Mouse (Mus musculus) liver, embryonic 14.5 days (tissue): ENCODE results near the gene Car6. TPM values are rescaled to one million over a fixed set of nuclear protein-coding genes. Genes with fewer than 3 reads are reported as not detected.

Source experiments
- ATAC-seq: fragments of 200-750 bp; cut with Nextera tagmentation; 2 replicates; pipeline ENCODE4 v1.8.0; 2017; ENCODE audit warnings: moderate number of reproducible peaks, mild to moderate bottlenecking, moderate library complexity; ENCODE audit not compliant: insufficient read depth
- DNase-seq, 3 experiments: peaks; one replicate each; pipeline ENCODE4 v3.0.0-alpha.2; 2012 to 2013; ENCODE audit warnings: low read depth in 3 of 3, low spot score in 3 of 3
- H3K27ac ChIP-seq: fragments of 300-500 bp; sonication (generic); 2 replicates; pipeline ENCODE4 v1.5.1; 2014; ENCODE audit warnings: moderate library complexity, mild to moderate bottlenecking, control low read depth, inconsistent platforms
- H3K27me3 ChIP-seq: fragments of 300-500 bp; sonication (generic); 2 replicates; pipeline ENCODE4 v1.6.1; 2014; ENCODE audit warnings: mild to moderate bottlenecking, low read length, moderate library complexity; ENCODE audit not compliant: control insufficient read depth, insufficient read depth
- H3K36me3 ChIP-seq: fragments of 300-500 bp; sonication (generic); replicated peaks from 2 replicates; pipeline ENCODE4 v1.6.1; 2014; ENCODE audit warnings: low read depth; ENCODE audit not compliant: control insufficient read depth, insufficient read depth
- H3K4me1 ChIP-seq, 2 experiments: fragments of 200-500 bp in 1 of 2; fragments of 300-500 bp in 1 of 2; sonication (generic) in 1 of 2; replicated peaks; 2 replicates each; pipeline ENCODE4 v1.6.1; 2012 to 2014; ENCODE audit warnings: antibody characterized with exemption in 1 of 2, inconsistent platforms in 1 of 2, low read length in 1 of 2; ENCODE audit not compliant: control insufficient read depth in 2 of 2, insufficient read depth in 2 of 2
- H3K4me2 ChIP-seq: fragments of 300-500 bp; sonication (generic); 2 replicates; pipeline ENCODE4 v1.6.1; 2014; ENCODE audit warnings: low read depth, mild to moderate bottlenecking, control low read depth, moderate library complexity
- H3K4me3 ChIP-seq, 2 experiments: fragments of 200-500 bp in 1 of 2; fragments of 300-500 bp in 1 of 2; sonication (generic) in 1 of 2; 2 replicates each; pipeline ENCODE4 v1.5.1; 2012 to 2014; ENCODE audit warnings: low read depth in 2 of 2, low read length in 2 of 2, mild to moderate bottlenecking in 2 of 2, control low read depth in 1 of 2, inconsistent platforms in 1 of 2, moderate library complexity in 1 of 2; ENCODE audit not compliant: insufficient read depth in 1 of 2
- H3K9ac ChIP-seq: fragments of 300-500 bp; sonication (generic); replicated peaks from 2 replicates; pipeline ENCODE4 v1.6.1; 2014; ENCODE audit warnings: mild to moderate bottlenecking, control low read depth, moderate library complexity
- H3K9me3 ChIP-seq: fragments of 300-500 bp; sonication (generic); 2 replicates; pipeline ENCODE4 v1.6.1; 2016; ENCODE audit warnings: low read length, mixed read lengths; ENCODE audit not compliant: control insufficient read depth
- CTCF ChIP-seq: IDR thresholded peaks from 2 replicates; pipeline ENCODE4 v1.5.1; 2016; ENCODE audit warnings: antibody characterized with exemption, low read depth, control low read depth
- EP300 ChIP-seq: IDR thresholded peaks from 2 replicates; pipeline ENCODE4 v1.6.1; 2016; ENCODE audit warnings: antibody characterized with exemption, low read depth
- WGBS: fragments of 180-500 bp; shearing (Covaris S2); extraction: QIAGEN DNeasy Blood & Tissue Kit; methylation state at CpG from one replicate; pipeline ENCODE4 v1.1.7; 2014; ENCODE audit not compliant: insufficient replicate concordance; 5-methylcytosine and 5-hydroxymethylcytosine counted together
- polyA plus RNA-seq, 2 experiments: library from polyadenylated mRNA; depleted of rRNA in 1 of 2; stranded (reverse) in 1 of 2; unstranded in 1 of 2; fragments of >200 nt; fragmentation: Nextera tagmentation in 1 of 2; extraction: Ambion mirVana in 1 of 2; gene quantifications; 2 replicates each; pipeline versions ENCODE4 v1.2.1 to v1.2.3; 2012 to 2014

Car6 gene
- polyA plus RNA-seq, 2 experiments = 0.02 to 0.09 TPM

DNA sequence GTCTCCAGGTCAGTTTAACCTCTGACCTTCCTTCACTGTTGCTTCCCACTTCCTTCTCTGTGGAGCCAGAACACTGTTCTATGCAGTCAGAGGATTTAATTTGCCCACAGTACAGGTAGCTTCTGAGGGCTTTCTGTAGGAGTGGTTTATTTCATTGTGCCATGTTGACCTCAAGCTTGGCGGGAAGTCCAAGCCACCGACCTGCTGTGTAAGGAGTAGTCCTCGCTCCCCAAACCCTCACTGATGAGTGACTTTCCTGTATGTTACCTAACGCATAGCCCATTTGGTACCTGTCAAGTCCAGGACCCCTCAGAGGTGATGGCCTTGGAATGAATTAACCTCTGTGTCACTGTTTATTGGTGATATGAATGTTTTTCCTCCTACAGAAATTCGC is 38.0 kb upstream of the Car6 start:
- peaks cover 34% of the 10 kb centered on the region for H3K36me3 ChIP-seq
- H3K9ac ChIP-seq = no peak overlapping the region
- H3K4me2 ChIP-seq = peak overlapping the region; percentile 97
- ATAC-seq = no peak
- DNase-seq = no peak
- H3K27ac ChIP-seq = no peak overlapping the region
- H3K27me3 ChIP-seq = no peaks in the 10 kb centered on the region
- no peak for TF ChIP-seq EP300
- TF ChIP-seq CTCF = no peak
- no peaks in the 10 kb centered on the region for H3K9me3 ChIP-seq
- peaks cover 30 to 38% of the 10 kb centered on the region in 2 experiments for H3K4me1 ChIP-seq
- H3K4me3 ChIP-seq = peak overlapping the region; percentile 56 to 86
- WGBS = 49% methylated on average over 5 of the region's 5 CpGs

GRCm38 (mm10) chr4:150238433-150239086 is 37.4 kb upstream of the Car6 start:
- Histone ChIP-seq H3K9me3 (no peaks in the 10 kb centered on the region), H3K27ac (no peak overlapping the region; the same call in 1 of the 2 replicates), H3K4me1 (peaks cover 30 to 38% of the 10 kb centered on the region in 2 experiments), H3K4me3 (peak overlapping the region; percentile 86 to 91), H3K36me3 (peaks cover 30% of the 10 kb centered on the region), H3K9ac (peak overlapping the region; percentile 88), H3K27me3 (no peaks in the 10 kb centered on the region), H3K4me2 (peak overlapping the region; percentile 97)
- ATAC-seq (no peak), DNase-seq (no peak)
- 17% methylated on average over 3 of the region's 3 CpGs for WGBS
- TF ChIP-seq EP300 = no peak

DNA sequence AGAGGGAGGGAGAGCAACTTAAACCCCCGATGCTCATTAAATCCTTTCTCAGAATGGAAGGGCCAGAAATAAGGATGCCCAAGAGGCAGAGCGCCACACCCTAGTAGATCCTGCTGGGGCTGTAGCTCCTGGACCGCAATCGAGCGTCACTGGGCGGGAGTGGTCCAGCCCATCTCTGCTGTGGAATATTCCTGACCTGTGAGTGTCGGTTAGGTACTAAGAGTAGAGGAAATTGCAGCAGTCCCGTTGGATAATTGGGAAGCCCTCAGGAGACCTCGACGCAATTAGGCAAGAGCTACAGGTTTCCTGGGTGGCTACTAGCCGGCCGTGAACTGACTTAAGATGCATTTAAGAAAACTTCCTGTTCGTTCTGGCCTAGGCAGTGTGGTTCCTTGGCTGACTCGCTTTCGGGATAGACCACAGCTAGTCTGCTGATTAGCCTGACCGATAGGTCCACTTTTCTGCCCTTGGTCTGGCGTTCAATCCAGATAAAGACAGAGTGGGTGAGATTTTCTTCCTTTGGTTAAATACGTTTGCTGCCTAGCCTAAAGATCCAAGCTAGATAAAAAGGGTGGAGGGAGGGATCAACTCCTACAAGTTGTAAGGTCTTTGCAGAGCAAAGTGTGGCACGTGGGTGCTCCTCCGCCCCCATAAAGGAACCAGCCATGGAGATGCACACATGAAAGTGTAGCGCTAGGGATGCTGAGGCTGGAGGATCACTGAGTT is 36.7 kb upstream of the Car6 start:
- H3K27me3 ChIP-seq = no peaks in the 10 kb centered on the region
- peak overlapping the region; percentile 73 for H3K27ac ChIP-seq
- peaks cover 23% of the 10 kb centered on the region for H3K36me3 ChIP-seq
- H3K4me1 ChIP-seq = peaks cover 30 to 38% of the 10 kb centered on the region in 2 experiments
- H3K4me3 ChIP-seq = peak overlapping the region; percentile 86 to 91
- H3K9me3 ChIP-seq = no peaks in the 10 kb centered on the region
- ATAC-seq (peak; percentile 42; the same call in 1 of the 2 replicates), DNase-seq (peak in 1 of 3 experiments; percentile 33)
- peak overlapping the region; percentile 88 for H3K9ac ChIP-seq
- TF ChIP-seq CTCF = no peak
- no peak for TF ChIP-seq EP300
- WGBS = under 1% methylated on average over 21 of the region's 21 CpGs
- H3K4me2 ChIP-seq = peak overlapping the region; percentile 97

DNA sequence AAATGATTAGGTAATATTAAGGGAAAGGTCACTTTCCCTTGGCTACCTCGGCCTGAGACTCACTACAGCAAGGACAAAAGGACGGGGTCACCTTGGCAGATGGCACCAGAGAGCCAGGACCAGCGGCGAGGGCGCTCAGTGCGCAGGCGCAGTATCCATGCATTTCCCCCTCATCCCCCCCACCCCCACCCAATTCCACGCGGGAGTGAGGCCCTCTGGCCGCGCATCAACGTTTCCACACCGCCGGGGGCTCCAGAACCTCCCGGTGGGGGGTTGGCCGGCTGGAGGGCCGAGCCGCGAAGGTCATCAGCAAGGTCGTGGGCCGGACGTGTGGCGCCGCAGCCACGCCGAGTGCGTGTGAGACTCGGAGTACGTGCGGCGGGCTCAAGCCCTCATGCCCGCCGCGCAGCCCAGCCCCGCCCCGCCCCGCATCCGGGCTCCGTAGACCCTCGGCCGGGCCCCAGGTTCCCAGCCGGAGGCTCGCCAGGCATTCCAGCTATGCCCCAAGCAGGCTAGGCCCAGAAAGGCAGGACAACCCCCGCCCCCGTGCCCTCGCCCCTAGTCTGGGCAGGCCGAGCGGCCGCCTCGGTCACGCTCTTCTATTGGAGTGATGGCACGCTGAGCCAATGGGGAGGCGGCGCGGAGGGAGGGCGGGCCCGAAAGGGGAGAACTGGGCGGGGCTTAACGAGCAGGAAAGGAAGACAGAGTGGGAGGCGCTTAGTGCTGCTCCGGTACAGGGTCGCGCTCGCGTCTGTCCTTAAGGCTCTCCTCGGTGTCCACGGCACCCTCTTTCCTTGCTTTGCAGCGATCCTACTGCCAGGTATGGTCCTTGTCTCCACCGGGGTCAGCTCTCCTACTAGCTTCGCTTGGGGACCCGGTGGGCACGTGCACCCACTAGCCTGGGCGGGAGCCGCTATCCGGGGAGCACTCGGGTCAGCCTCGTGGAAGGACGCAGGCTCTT is 35.7 kb upstream of the Car6 start, which contains the start of gene Eno1:
Gene Eno1 (plus strand): TSS at position 201 of the 961 bp plus-strand sequence.
- TF ChIP-seq CTCF (peak; percentile 34; the same call in 1 of the 2 replicates), EP300 (peak; percentile 44; the same call in 1 of the 2 replicates)
- ATAC-seq (peak; percentile 93), DNase-seq (peak; percentile 88 to 92 (median 91))
- Histone ChIP-seq H3K36me3 (peaks cover 13% of the 10 kb centered on the region), H3K4me2 (peak within 1 kb of the TSS; percentile 97), H3K9ac (peak within 1 kb of the TSS; percentile 88), H3K27me3 (no peaks in the 10 kb centered on the region), H3K27ac (peak within 1 kb of the TSS; percentile 73), H3K4me1 (peaks cover 30 to 38% of the 10 kb centered on the region in 2 experiments), H3K9me3 (no peaks in the 10 kb centered on the region), H3K4me3 (peak within 1 kb of the TSS; percentile 86 to 91)
- under 1% methylated on average over 78 of the region's 78 CpGs for WGBS
